Mouse (Mus musculus) cortical plate, adult 2 months (tissue): Measurements from ENCODE around the gene Emilin1. TPM values are rescaled to one million over a fixed set of nuclear protein-coding genes. Genes with fewer than 3 reads are reported as not detected.

Source experiments
- H3K27ac ChIP-seq: fragments of 200-500 bp; 2 replicates; pipeline ENCODE4 v1.5.1; 2012; ENCODE audit warnings: low read length, control low read depth, inconsistent platforms; ENCODE audit not compliant: insufficient read depth
- H3K4me1 ChIP-seq: fragments of 200-500 bp; 2 replicates; pipeline ENCODE4 v1.6.1; 2011; ENCODE audit warnings: low read length; ENCODE audit not compliant: control insufficient read depth, insufficient read depth
- H3K4me3 ChIP-seq: fragments of 200-500 bp; 2 replicates; pipeline ENCODE4 v1.5.1; 2011; ENCODE audit warnings: mild to moderate bottlenecking, low read length, control low read depth; ENCODE audit not compliant: insufficient read depth
- CTCF ChIP-seq: fragments of 200-500 bp; IDR thresholded peaks from 2 replicates; pipeline ENCODE4 v1.5.1; 2011; ENCODE audit warnings: mild to moderate bottlenecking, control low read depth, low read length; ENCODE audit not compliant: insufficient read depth; ENCODE audit errors: extremely low read depth
- POLR2A ChIP-seq: fragments of 200-500 bp; IDR thresholded peaks from 2 replicates; pipeline ENCODE4 v1.6.1; 2011; ENCODE audit warnings: mild to moderate bottlenecking, low read length, control low read depth; ENCODE audit not compliant: insufficient read depth; ENCODE audit errors: extremely low read depth
- polyA plus RNA-seq: library from polyadenylated mRNA; depleted of rRNA; stranded (reverse); fragments of >200 nt; gene quantifications from 2 replicates; pipeline ENCODE4 v1.2.3, GENCODE M21; 2012; rRNA removed

The Emilin1 gene
- 2.7 and 3.1 TPM in 2 replicates for polyA plus RNA-seq

- H3K4me1 ChIP-seq: no peaks in the 10 kb centered on the region
- TF ChIP-seq CTCF (no peak), POLR2A (no peak)
- H3K4me3 ChIP-seq: peak within 1 kb of the TSS; percentile 5; the same call in 1 of the 2 replicates
- H3K27ac ChIP-seq: no peak within 1 kb of the TSS
Observed at GRCm38 (mm10) chr5:30913060-30913841, at the start of gene Emilin1. Emilin1 (plus strand) TSS chr5:30913402.

GRCm38 (mm10) chr5:30863852-30864251 lies 49.4 kb upstream of the Emilin1 start:
- Histone ChIP-seq H3K4me1 (0 out of 2 replicates have a peak, but pooled peaks cover 1% of the 10 kb centered on the region), H3K27ac (no peak overlapping the region), H3K4me3 (no peak overlapping the region)
- no peak for TF ChIP-seq CTCF
- TF ChIP-seq POLR2A: no peak

DNA sequence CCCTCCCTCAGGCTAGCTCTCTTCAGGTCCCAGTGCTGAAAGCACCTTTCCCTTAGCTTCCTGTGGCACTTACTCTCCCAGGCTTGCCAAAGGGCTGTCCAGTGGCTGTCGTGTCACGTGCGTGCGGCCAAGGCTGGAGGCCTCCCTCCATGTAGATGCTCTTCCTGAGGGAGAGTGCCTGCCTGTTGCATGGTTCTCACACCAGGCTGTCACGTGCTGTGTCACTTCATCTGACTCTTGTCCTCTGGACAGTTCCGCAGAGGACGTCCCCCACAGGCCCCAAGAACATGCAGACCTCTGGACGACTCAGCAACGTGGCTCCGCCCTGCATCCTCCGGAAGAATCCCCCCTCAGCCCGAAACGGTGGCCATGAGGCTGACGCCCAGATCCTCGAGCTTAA lies 48.9 kb upstream of the Emilin1 start:
- Histone ChIP-seq H3K27ac (no peak overlapping the region), H3K4me1 (no peaks in the 10 kb centered on the region), H3K4me3 (no peak overlapping the region)
- TF ChIP-seq CTCF (no peak), POLR2A (no peak)

GRCm38 (mm10) chr5:30866871-30867270 lies 46.3 kb upstream of the Emilin1 start:
- no peak for TF ChIP-seq CTCF
- no peak for TF ChIP-seq POLR2A
- H3K4me1 ChIP-seq: no peaks in the 10 kb centered on the region

GRCm38 (mm10) chr5:30867712-30868111 lies 45.5 kb upstream of the Emilin1 start, which contains the start of gene Tmem214:
Tmem214 (plus strand) TSS chr5:30868012.
- TF ChIP-seq POLR2A (no peak), CTCF (no peak)
- Histone ChIP-seq H3K4me1 (no peaks in the 10 kb centered on the region), H3K4me3 (no peak within 1 kb of the TSS), H3K27ac (no peak within 1 kb of the TSS)

More at GRCm38 (mm10) chr5:30866871-30867270, 46.3 kb upstream of the Emilin1 start:
- no peak overlapping the region for H3K27ac ChIP-seq
- no peak overlapping the region for H3K4me3 ChIP-seq

DNA sequence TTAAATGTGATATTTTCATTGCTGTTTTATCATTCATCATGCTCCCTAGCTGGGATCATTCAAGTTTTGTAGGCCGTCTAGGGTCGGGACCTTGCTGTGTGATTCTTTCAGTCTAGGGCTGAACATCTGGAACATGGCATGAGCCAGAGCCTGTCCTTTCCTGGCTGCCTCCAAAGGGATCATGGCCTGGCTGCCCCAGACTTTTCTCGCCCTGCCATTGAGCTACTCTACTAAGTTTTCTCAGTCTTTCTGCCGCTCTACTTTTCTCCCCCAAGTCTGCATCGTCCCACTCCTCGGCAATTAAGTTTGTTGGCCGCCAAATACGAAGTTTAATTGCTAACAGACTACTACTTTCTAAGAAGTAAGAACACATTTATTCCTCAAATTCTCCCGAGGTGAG lies 44.2 kb upstream of the Emilin1 start:
- no peak overlapping the region for H3K27ac ChIP-seq
- H3K4me1 ChIP-seq: no peaks in the 10 kb centered on the region
- no peak for TF ChIP-seq POLR2A
- no peak for TF ChIP-seq CTCF
- peak overlapping the region; percentile 91 for H3K4me3 ChIP-seq

- TF ChIP-seq CTCF: no peak
- peak; percentile 76 for TF ChIP-seq POLR2A
- peak overlapping the region; percentile 58 for H3K27ac ChIP-seq
- H3K4me3 ChIP-seq: peak overlapping the region; percentile 91
- H3K4me1 ChIP-seq: no peaks in the 10 kb centered on the region
Observed at GRCm38 (mm10) chr5:30869405-30870130, 43.6 kb upstream of the Emilin1 start.

DNA sequence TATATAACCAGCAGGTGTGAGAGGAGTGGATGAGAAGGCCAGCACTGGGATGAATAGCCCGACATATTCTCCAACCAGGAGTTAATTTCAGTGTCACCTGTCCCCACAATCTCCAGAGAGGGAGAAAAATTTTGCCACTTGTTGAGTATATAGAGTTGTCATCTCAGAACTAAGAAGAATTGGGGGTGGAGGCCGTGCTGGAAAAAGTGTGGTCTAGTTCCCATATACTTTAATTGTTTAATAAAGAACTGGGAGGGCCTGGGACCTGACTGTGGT lies 43.1 kb upstream of the Emilin1 start:
- TF ChIP-seq POLR2A: no peak
- no peak for TF ChIP-seq CTCF
- H3K4me3 ChIP-seq: peak overlapping the region; percentile 91
- H3K27ac ChIP-seq: no peak overlapping the region
- no peaks in the 10 kb centered on the region for H3K4me1 ChIP-seq

GRCm38 (mm10) chr5:30872574-30872973 lies 40.6 kb upstream of the Emilin1 start:
- Histone ChIP-seq H3K27ac (no peak overlapping the region), H3K4me1 (no peaks in the 10 kb centered on the region), H3K4me3 (no peak overlapping the region)
- TF ChIP-seq CTCF: no peak
- TF ChIP-seq POLR2A: no peak

DNA sequence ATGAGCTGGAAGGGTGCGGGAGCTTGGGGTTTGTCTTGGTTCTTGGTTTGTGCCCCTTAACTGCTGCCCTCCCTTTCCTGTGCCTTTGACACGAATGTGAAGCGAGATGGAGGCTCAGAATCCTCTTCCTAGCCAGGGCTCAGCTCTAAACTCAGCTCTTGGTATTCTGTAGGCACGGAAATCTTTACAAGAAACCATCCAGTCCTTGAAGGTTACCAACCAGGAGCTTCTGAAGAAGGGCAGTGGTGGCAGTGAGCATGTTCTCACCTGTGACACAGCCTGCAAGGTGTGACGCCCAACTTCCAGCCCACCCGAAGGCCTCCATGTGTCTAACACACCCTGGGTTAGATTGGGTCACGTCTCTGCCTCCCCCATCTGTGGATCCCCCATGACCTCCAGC lies 38.8 kb upstream of the Emilin1 start:
- H3K27ac ChIP-seq: no peak overlapping the region
- TF ChIP-seq CTCF (no peak), POLR2A (no peak)
- H3K4me3 ChIP-seq: no peak overlapping the region
- no peaks in the 10 kb centered on the region for H3K4me1 ChIP-seq
